Comparison of ENCODE assay signal across 13 mouse cellular contexts in genomic region chr11:106665328-106665727, GRCm38 (mm10). TPM values are rescaled to one million over a fixed set of nuclear protein-coding genes. Genes with fewer than 3 reads are reported as not detected.
A peak's percentile ranks its signal among the peaks of the same experiment; 100 is the strongest.
DNase-seq lines count a peak whose midpoint lies in the region; ATAC-seq lines count a peak whose summit lies in the region.
"Had no signal": no experiment of that assay in that cellular context is flagged by ENCODE, and none has a peak within 500 bp of the region (broad histone marks: within the 10 kb centered on the region; RNA-seq: fewer than 3 reads in every experiment).

No protein-coding gene starts in this region.

- H3K27ac ChIP-seq in forebrain, embryonic 13.5 days = no peak overlapping the region
- H3K27ac ChIP-seq: hindbrain, embryonic 13.5 days; liver, embryonic 12.5 days; midbrain, embryonic 13.5 days had no signal

- H3K9me3 ChIP-seq in forebrain, embryonic 13.5 days (replicated peaks) = no peaks in the 10 kb centered on the region
- H3K9me3 ChIP-seq: hindbrain, embryonic 13.5 days; liver, embryonic 12.5 days; midbrain, embryonic 13.5 days had no signal

- H3K9ac ChIP-seq in forebrain, embryonic 13.5 days = no peak overlapping the region
- H3K9ac ChIP-seq: hindbrain, embryonic 13.5 days; liver, embryonic 12.5 days; midbrain, embryonic 13.5 days had no signal

- WGBS in forebrain, embryonic 13.5 days = 98% methylated on average over 4 of the region's 4 CpGs

- DNase-seq in adrenal gland, postnatal 14 days = peak; percentile 30
- DNase-seq in adrenal gland, adult 8-10 months = no peak
- peak; percentile 58 to 74 for DNase-seq in spleen, adult 18-20 months
- DNase-seq in spleen, adult 12 weeks (ENCODE audit: low spot score) = no peak
- DNase-seq in lung, postnatal 36 days = peak; percentile 82
- peak; percentile 64 for DNase-seq in thymus, postnatal 25 days
- DNase-seq in layer of hippocampus, adult 8-10 months (ENCODE audit: low spot score in 2 of 2) = no peak
- DNase-seq: cerebellum, postnatal 25 days had no signal

- no peaks in the 10 kb centered on the region for H3K36me3 ChIP-seq in forebrain, embryonic 13.5 days (ENCODE audit: poor library complexity, severe bottlenecking)
- H3K36me3 ChIP-seq: hindbrain, embryonic 13.5 days; liver, embryonic 12.5 days; midbrain, embryonic 13.5 days had no signal

- H3K4me2 ChIP-seq in forebrain, embryonic 13.5 days = no peak overlapping the region
- H3K4me2 ChIP-seq: hindbrain, embryonic 13.5 days; liver, embryonic 12.5 days; midbrain, embryonic 13.5 days had no signal

- H3K27me3 ChIP-seq in forebrain, embryonic 13.5 days = no peaks in the 10 kb centered on the region
- H3K27me3 ChIP-seq: hindbrain, embryonic 13.5 days; liver, embryonic 12.5 days; midbrain, embryonic 13.5 days; Patski had no signal

- ATAC-seq in forebrain, embryonic 13.5 days = no peak
- ATAC-seq: liver, embryonic 12.5 days; midbrain, embryonic 13.5 days; Patski had no signal

- H3K4me1 ChIP-seq in forebrain, embryonic 13.5 days = peaks cover 27% of the 10 kb centered on the region

- no peak overlapping the region for H3K4me3 ChIP-seq in forebrain, embryonic 13.5 days
- H3K4me3 ChIP-seq: hindbrain, embryonic 13.5 days; liver, embryonic 12.5 days; midbrain, embryonic 13.5 days had no signal

RNA-seq across cellular contexts. Expression of gene Tex2, which starts 52.1 kb away (rescaled TPM):
- total RNA-seq in adrenal gland, postnatal 14 days (2021) = 40.4 and 44.8 TPM in 2 replicates
- total RNA-seq in adrenal gland, adult 8-10 months (2022) = 10 to 100 TPM; 48.2 to 56.8 (median 54.5) TPM
- 9.6 and 10.7 TPM in 2 replicates for polyA plus RNA-seq in forebrain, embryonic 13.5 days (2015; fragmentation: Nextera tagmentation; extraction: Ambion mirVana)
- 100 to 1,000 TPM; 135 to 153 (median 142) TPM for total RNA-seq in layer of hippocampus, adult 8-10 months (2022)

Comparison
In these comparisons a context has a peak if more than half of its experiments do, and no peak if none do; other contexts are left out.
1. DNase-seq: peak in adrenal gland, postnatal 14 days (single experiment), spleen, adult 18-20 months (2 of 2), lung, postnatal 36 days (single experiment) and thymus, postnatal 25 days (single experiment); none in adrenal gland, adult 8-10 months (single experiment), spleen, adult 12 weeks (single experiment) and layer of hippocampus, adult 8-10 months (0 of 2).